Mouse (Mus musculus) C2C12 (cell line): ENCODE results near the gene Gsc2.

Source experiments
- CEBPB ChIP-seq: IDR thresholded peaks from one replicate; pipeline ENCODE4 v1.6.1; 2011; ENCODE audit warnings: low read depth, mild to moderate bottlenecking, control low read depth, moderate library complexity
- CTCF ChIP-seq: IDR thresholded peaks from one replicate; pipeline ENCODE4 v1.5.1; 2011; ENCODE audit not compliant: control insufficient read depth, insufficient read depth, insufficient read length
- FOSL1 ChIP-seq: IDR thresholded peaks from one replicate; pipeline ENCODE4 v1.8.0; 2011; ENCODE audit warnings: mild to moderate bottlenecking, low read length; ENCODE audit not compliant: poor library complexity, insufficient read depth, severe bottlenecking
- MAX ChIP-seq: IDR thresholded peaks from one replicate; pipeline ENCODE4 v1.6.1; 2011; ENCODE audit warnings: mild to moderate bottlenecking, control low read depth
- MYOD1 ChIP-seq: IDR thresholded peaks from one replicate; pipeline ENCODE4 v1.6.1; 2011; ENCODE audit warnings: low read depth; ENCODE audit not compliant: control insufficient read depth, insufficient read length
- MYOG ChIP-seq: IDR thresholded peaks from one replicate; pipeline ENCODE4 v1.6.1; 2011; ENCODE audit not compliant: control insufficient read depth, insufficient read length; ENCODE audit errors: extremely low read depth
- USF1 ChIP-seq: IDR thresholded peaks from one replicate; pipeline ENCODE4 v1.6.1; 2011; ENCODE audit warnings: low read depth, mild to moderate bottlenecking, control low read depth, moderate library complexity

DNA sequence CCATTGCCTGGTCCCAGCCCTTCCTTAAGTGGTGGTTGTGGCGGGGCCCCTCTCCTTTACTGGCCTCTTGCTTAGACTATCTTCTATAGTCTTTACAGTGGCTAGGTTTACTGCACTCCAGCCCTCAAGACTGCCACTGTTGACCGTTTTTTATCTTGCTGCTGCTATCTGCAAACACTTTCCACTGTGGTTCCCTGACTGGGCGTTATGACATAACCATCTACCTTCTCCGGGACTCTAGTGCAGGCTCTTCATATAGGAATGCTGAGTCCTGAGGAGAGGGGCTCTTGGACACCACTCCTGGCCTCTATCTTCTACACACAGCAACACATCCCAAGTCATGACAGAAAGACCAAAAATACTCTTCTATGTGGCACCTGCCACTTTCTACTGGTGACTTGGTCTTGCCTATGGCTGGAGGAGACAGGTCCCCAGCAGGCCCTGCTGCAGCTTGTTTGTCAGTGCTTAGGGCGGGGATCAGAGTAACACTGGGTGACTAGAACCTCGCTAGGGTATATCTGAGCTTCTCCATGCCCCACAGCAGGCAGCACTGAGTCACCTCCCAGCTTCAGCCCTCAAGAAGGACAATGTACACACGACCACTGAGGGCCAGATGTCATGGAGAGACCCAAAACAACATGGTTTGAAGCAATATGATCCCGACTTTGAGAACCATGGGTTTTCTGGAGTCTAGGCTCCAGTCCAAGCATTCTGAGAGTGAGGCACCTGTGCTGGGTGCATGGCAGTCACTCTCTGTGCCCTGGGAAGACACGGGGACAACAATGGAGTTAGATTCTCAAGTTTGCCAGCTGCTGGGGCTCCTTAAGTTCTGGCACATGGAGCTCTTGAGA lies 19.0 kb upstream of the Gsc2 start:
- no peak for TF ChIP-seq FOSL1
- TF ChIP-seq CTCF, result no peak
- TF ChIP-seq MAX, result no peak
- TF ChIP-seq CEBPB, result no peak
- no peak for TF ChIP-seq USF1
- no peak for TF ChIP-seq MYOD1
- TF ChIP-seq MYOG, result no peak
